Mouse (Mus musculus): ENCODE measurements around the gene Gnb5. TPM values are rescaled to one million over a fixed set of nuclear protein-coding genes. Genes with fewer than 3 reads are reported as not detected.

Gnb5 gene
- total RNA-seq (2015; ENCODE audit: low replicate concordance), result not detected in 2 replicates
- total RNA-seq (2017; ENCODE audit: low replicate concordance), result 0.43 TPM in 1 of 2 replicates, not detected in the other

DNA sequence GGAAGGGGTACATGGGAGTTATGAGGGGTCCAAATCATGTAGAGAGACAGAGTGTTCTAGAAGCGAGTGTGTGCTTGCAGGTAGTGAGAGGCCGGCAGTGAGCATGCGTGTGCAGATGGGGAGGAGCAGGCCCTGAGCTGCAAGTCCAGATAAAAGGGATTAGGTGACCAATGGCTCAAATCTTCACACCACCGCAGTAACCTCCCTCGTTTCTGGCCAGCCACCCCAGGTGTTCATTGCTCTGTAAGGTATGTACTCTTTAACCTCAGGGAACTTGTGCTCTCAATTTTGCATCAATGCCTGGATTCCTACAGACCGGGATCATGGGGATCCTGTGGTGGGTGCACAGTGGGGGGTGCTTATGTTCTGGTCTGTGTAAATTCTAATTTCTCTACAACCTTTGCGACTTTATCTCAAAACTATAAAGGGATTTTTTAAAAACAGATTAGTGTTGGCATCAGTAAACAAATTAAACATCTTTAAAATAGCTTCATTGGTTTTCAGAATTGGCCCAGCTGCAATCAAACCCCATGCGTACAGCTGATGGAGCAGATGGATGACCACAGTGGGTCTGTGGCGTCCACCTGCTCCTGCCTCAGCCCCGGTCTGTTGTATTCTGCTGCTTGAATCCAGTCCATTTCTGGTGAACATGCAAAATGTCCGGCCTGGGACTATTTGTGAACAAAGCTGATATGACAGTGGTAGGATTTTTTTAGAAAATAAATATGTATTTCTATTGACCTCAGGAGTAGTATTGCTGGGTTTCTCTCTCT is at the start of gene Gnb5:
Gene Gnb5, plus strand, starts transcription at position 163 of the 773 bp plus-strand sequence.
- ATAC-seq (replicated peaks; ENCODE audit: low FRiP score, poor library complexity, severe bottlenecking), result no peak

DNA sequence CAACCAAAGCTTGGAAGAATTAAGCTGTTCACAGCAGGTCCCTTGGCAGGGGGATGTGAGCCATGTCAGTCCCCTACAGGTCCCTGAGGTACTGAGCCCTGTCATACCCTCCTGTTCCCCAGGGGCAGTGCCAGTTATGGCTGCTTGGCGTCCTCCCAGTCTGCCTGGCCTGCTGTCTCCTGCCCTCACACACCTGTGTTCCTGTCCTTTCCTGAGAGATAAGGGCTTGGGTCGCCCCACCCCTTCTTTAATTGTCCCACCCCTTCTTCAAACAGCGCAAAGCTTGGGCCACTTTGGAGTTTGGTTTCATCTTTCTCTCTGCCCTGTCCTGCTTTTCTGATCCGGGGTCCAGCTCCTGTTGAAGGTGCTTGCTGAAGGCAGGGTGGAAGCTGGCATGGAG is 47.3 kb upstream of the Gnb5 start:
- no peak for ATAC-seq (replicated peaks; ENCODE audit: low FRiP score, poor library complexity, severe bottlenecking)

DNA sequence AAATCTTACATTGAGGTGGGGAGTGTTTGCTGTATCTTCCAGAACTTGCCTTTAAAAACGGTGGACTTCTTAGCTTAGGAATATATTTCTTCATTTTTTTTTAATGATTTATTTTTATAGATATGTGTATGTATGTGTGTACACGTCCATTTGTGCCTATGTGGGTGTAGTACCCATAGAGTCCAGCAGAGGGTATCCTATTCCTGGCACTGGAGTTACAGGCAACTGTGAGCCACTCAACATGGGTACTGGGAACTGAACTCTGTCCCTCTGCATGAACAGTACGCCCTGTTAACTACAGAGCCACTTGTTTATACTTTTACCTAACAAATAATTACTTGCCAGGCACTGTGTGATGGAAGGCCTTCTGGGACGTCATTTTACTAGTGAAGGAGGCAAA is 46.4 kb upstream of the Gnb5 start:
- ATAC-seq (replicated peaks; ENCODE audit: low FRiP score, poor library complexity, severe bottlenecking), result no peak

- ATAC-seq (replicated peaks; ENCODE audit: low FRiP score, poor library complexity, severe bottlenecking), result no peak
Observed at GRCm38 (mm10) chr9:75261332-75261872, 44.7 kb upstream of the Gnb5 start.

DNA sequence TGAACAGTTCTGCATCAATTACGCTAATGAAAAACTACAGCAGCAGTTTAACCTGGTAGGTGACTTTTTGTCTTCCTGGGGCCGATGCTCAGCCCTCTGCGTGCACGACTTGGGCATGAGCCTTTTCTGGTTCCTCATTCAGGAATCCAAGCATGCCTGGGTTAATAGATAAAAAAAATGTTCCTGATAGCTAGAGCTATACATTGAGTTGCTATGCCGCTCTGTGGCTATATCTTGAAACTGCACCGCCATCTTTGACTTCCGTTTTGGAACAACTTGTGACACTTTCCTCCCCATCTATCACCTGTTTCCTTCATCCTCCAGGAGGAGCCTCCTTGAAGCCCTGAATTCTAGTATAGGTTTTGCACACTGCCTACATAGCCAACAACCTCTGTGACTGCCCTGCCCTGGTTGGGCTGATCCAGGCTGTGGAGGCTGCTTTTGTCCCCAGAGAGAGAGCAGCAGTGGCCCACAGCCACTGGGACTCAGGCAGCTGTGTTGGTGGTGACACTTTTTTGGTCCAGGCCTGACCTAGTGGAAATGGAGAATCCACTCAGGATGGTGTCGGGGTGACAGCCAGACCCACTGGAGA is 43.8 kb upstream of the Gnb5 start:
- no peak for ATAC-seq (replicated peaks; ENCODE audit: low FRiP score, poor library complexity, severe bottlenecking)

DNA sequence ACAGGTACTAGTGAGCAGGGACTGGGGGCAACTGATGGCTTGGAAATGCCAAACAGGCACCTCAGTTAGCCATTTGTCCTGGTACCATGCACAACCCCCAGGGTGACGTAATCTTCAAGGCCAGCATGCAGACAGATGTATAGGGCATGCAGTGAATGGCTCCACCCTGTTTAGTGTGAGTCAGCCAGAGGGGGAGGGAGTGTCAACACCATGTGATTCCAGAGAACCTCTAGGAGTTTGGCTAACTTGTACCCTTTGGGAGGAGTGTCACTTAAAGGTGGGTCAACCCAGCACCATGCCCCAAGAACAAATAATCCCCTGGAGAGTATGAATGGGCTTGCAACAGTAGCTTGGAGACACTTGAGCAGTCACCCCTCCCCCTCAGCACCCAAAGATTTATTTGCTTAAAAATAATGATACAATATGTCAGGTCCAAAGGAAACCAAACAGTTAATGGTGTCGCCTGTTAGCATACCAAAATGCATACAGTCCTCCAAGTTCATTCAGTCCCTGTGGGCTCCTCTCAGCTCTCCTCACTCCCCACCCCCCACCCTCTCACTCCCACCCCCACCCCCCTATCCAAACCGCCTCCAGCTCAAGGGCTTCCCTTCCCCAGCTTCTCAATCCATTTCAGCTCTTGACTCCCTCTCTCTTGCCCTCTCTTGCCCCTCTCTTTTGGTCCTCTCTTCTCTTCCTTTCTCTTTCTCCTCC is 41.9 kb upstream of the Gnb5 start:
- no peak for ATAC-seq (replicated peaks; ENCODE audit: low FRiP score, poor library complexity, severe bottlenecking)

- ATAC-seq (replicated peaks; ENCODE audit: low FRiP score, poor library complexity, severe bottlenecking), result no peak
Observed at GRCm38 (mm10) chr9:75267147-75267546, 38.9 kb upstream of the Gnb5 start.

- ATAC-seq (replicated peaks; ENCODE audit: low FRiP score, poor library complexity, severe bottlenecking), result no peak
Observed at GRCm38 (mm10) chr9:75270382-75270781, 35.7 kb upstream of the Gnb5 start.

DNA sequence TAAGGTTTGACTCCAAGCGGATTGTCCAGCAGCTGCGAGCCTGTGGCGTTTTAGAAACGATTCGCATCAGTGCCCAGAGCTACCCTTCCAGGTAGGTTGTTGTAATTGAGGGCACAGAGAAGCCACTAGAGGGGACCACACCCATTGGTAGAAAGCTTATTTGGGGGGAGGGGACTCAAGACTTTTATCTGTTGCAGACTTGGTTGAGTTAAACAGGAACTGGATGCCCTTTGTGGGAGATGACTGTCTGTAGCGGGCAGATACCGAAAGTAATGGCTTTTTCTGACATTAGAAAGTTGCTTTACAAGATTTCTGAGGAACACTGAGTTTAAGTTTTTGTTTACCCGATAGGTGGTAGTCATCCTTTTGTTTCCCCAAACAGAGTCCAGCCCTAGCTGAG is 34.5 kb upstream of the Gnb5 start:
- ATAC-seq (replicated peaks; ENCODE audit: low FRiP score, poor library complexity, severe bottlenecking), result no peak

DNA sequence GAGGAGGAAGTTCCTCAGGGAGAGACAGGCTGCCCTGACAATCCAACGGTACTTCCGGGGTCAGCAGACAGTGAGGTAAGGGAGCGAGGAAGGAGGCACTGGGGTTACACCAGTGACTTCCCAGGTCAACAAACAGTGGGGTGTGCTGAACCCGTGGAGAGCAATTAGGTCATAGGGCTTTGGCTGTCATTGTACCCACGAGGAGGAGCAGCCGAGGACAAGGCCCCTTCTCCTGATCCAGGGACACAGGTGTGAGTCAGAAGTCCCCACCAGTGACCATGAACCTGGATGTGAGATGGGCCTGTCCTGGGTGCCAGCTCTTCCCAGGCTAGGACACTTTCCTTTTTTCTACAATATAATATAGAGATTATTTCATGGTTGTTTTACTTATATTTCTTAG is 32.4 kb upstream of the Gnb5 start:
- ATAC-seq (replicated peaks; ENCODE audit: low FRiP score, poor library complexity, severe bottlenecking), result no peak

DNA sequence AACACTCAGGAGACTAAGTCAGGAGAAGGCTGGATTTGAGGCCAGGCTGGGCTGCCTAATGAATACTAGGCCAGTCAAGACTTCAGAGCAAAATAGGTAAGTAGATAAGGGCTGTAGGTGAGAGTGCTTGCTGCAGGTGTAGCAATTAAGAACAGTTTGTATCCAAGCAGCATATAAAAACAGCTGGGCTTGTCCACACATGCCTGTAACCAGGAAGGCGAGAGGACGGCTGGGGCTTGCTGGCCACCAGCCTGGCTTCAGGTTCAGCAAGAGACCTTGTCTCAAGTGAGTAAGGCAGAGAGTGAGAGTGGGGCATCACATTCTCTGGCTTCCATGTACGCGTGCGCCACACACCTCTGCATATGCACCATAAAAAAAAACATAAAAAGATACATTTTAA is 31.6 kb upstream of the Gnb5 start:
- ATAC-seq (replicated peaks; ENCODE audit: low FRiP score, poor library complexity, severe bottlenecking), result no peak

DNA sequence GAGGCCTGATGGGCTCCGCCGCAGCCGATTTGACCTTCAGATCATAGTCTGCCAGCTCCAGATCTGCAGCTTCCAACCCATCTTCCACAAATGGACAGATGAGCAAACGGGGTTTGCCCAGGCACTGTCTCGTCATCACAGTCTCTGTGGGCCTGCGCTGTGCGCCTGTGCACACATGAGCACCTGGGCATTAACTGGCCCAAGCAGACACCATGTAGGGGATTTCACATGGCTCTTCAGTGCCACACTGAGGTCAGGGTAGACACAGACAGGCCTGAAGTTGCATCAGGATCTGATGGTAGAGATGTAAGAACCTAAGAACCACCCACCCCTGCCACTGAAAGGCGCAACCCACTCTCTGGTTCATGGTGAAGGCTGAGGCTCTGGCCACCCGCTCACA is 31.0 kb upstream of the Gnb5 start:
- ATAC-seq (replicated peaks; ENCODE audit: low FRiP score, poor library complexity, severe bottlenecking), result no peak

GRCm38 (mm10) chr9:75280814-75281213 is 25.3 kb upstream of the Gnb5 start:
- ATAC-seq (replicated peaks; ENCODE audit: low FRiP score, poor library complexity, severe bottlenecking), result no peak

- ATAC-seq (replicated peaks; ENCODE audit: low FRiP score, poor library complexity, severe bottlenecking), result no peak
Observed at GRCm38 (mm10) chr9:75282179-75282578, 23.9 kb upstream of the Gnb5 start.

DNA sequence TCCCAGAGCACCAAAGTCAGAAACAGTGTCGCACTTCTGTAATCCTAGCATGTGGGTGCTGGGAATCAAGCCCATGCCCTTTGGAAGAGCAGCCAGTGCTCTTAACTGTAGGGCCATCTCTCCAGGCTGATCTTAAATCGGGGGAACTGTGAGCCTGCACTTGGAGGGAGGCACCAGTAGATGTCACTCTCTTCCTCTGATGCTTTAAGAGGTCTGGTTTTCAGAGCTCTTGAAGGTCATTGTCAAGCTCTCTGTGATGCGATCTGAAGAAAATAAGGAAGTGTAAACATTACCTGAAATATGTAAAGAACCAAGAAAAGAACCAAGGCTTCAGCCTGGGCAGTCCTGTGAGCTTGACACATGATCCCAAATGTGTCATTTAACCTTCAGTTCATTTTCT is 23.3 kb upstream of the Gnb5 start:
- ATAC-seq (replicated peaks; ENCODE audit: low FRiP score, poor library complexity, severe bottlenecking), result no peak

DNA sequence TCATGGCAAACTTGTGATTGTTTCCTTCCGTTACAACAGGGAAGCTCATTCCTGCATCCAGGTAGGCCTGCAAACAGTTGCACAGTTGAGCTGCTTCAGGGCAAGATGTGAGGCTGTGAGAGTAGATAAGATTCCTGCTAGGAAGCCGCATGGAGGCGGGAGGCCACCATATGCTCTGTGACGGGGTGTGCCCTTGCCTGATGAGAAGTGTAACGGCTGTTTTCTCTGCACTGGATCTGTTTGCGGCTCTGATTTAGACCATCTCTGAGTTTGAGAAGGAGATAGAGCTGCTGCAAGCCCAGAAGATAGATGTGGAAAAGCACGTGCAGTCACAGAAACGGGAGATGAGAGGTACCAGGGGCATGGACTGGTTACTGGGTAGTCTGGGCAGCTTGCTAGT is 22.5 kb upstream of the Gnb5 start:
- no peak for ATAC-seq (replicated peaks; ENCODE audit: low FRiP score, poor library complexity, severe bottlenecking)

DNA sequence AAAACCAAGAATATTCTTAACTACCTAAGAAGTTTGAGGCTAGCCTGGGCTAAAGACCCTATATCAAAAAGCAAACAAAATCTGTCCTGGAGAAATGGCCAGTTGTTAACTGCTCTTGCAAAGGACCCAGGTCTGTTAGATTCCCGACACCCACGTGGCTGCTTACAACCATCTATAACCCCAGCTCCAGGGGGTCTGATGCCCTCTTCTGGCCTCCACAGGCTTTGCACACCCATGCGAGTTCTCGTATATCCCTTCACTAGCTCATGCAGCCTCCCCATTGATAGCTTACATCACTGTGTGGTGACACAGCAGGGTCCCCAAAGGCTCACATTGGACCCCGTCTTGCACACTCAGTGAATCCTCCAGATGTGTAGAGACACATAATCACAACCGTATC is 20.7 kb upstream of the Gnb5 start:
- no peak for ATAC-seq (replicated peaks; ENCODE audit: low FRiP score, poor library complexity, severe bottlenecking)

- ATAC-seq (replicated peaks; ENCODE audit: low FRiP score, poor library complexity, severe bottlenecking), result no peak
Observed at GRCm38 (mm10) chr9:75287636-75288035, 18.5 kb upstream of the Gnb5 start.

DNA sequence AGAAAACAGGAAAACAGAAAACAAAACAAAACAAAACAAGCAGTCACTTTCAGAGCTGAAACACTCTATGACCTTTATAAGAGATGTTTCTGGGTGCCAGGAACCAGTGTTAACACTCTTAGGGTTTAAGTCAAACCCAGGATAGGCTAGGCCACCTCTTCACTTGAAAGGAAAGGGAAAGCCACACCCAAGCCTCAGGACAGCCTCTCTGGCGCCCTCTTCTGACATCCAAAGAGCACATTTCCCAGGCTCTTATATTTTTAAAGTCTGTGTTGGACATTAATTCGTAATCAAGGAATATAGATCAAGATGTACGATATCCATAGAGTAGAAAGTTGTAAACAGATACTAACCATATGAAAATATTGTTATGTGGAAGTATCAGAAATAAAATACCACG is 16.5 kb upstream of the Gnb5 start:
- no peak for ATAC-seq (replicated peaks; ENCODE audit: low FRiP score, poor library complexity, severe bottlenecking)

DNA sequence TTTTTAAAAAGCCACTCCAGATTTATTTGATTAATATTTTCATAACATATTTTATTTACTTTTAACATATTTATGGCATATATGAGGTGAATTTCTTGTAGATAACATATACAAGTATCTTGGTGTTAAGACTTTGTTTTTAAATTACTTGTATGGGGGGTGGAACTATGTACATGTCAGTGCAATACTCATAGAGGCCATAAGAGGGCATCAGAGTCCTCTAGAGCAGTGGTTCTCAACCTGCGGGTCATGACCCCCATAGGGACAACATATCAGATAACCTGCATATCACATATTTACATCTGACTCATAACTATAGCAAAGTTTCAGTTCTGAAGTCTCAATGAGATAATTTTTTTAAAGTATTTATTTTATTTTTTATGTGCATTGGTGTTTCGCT is 6.7 kb upstream of the Gnb5 start:
- no peak for ATAC-seq (replicated peaks; ENCODE audit: low FRiP score, poor library complexity, severe bottlenecking)

GRCm38 (mm10) chr9:75303033-75303432 is 3.1 kb upstream of the Gnb5 start:
- no peak for ATAC-seq (replicated peaks; ENCODE audit: low FRiP score, poor library complexity, severe bottlenecking)

Data from erythroblast, adult 5-6 weeks (primary cell).